Mouse (Mus musculus): ENCODE measurements around the gene Ripor1.

The Ripor1 gene

GRCm38 (mm10) chr8:105620946-105621720 is 16.1 kb downstream of the Ripor1 start:
- TF ChIP-seq POU5F1 (IDR thresholded peaks at IDR 0.05; ENCODE audit: borderline replicate concordance, low read length) (no peak), CTCF (conservative IDR thresholded peaks at IDR 0.05; ENCODE audit: low read length) (no peak), NANOG (IDR thresholded peaks at IDR 0.05; ENCODE audit: borderline replicate concordance, low read length) (no peak)
- Histone ChIP-seq H3K4me1 (replicated peaks; ENCODE audit: low read depth, low read length) (peaks cover 90% of the 10 kb centered on the region), H3K27me3 (ENCODE audit: insufficient read depth, low read length) (peaks cover 2% of the 10 kb centered on the region), H3K36me3 (ENCODE audit: insufficient read depth, low read length) (peaks cover 56% of the 10 kb centered on the region), H3K4me3 (replicated peaks; ENCODE audit: low read length) (no peak overlapping the region; the same call in 1 of the 2 replicates), H3K9me3 (ENCODE audit: low read length) (no peaks in the 10 kb centered on the region)

- Histone ChIP-seq H3K9me3 (ENCODE audit: low read length) (no peaks in the 10 kb centered on the region), H3K4me3 (replicated peaks; ENCODE audit: low read length) (peak overlapping the region; percentile 20; the same call in 1 of the 2 replicates), H3K4me1 (replicated peaks; ENCODE audit: low read depth, low read length) (peaks cover 92% of the 10 kb centered on the region)
Measured at GRCm38 (mm10) chr8:105621841-105622240, 16.8 kb downstream of the Ripor1 start.

GRCm38 (mm10) chr8:105622421-105622920 is 17.4 kb downstream of the Ripor1 start:
- Histone ChIP-seq H3K4me1 (replicated peaks; ENCODE audit: low read depth, low read length) (peaks cover 86% of the 10 kb centered on the region), H3K9me3 (ENCODE audit: low read length) (no peaks in the 10 kb centered on the region), H3K27me3 (ENCODE audit: insufficient read depth, low read length) (no peaks in the 10 kb centered on the region), H3K36me3 (ENCODE audit: insufficient read depth, low read length) (peaks cover 42% of the 10 kb centered on the region), H3K4me3 (replicated peaks; ENCODE audit: low read length) (peak overlapping the region; percentile 42)
- TF ChIP-seq POU5F1 (IDR thresholded peaks at IDR 0.05; ENCODE audit: borderline replicate concordance, low read length) (no peak), CTCF (conservative IDR thresholded peaks at IDR 0.05; ENCODE audit: low read length) (peak; percentile 90)

More at GRCm38 (mm10) chr8:105621841-105622240, 16.8 kb downstream of the Ripor1 start:
- TF ChIP-seq POU5F1 (IDR thresholded peaks at IDR 0.05; ENCODE audit: borderline replicate concordance, low read length) (no peak), NANOG (IDR thresholded peaks at IDR 0.05; ENCODE audit: borderline replicate concordance, low read length) (no peak), CTCF (conservative IDR thresholded peaks at IDR 0.05; ENCODE audit: low read length) (no peak)
- H3K27me3 ChIP-seq (ENCODE audit: insufficient read depth, low read length): no peaks in the 10 kb centered on the region
- H3K36me3 ChIP-seq (ENCODE audit: insufficient read depth, low read length): peaks cover 49% of the 10 kb centered on the region

GRCm38 (mm10) chr8:105623118-105623517 is 18.1 kb downstream of the Ripor1 start:
- H3K27me3 ChIP-seq (ENCODE audit: insufficient read depth, low read length): no peaks in the 10 kb centered on the region
- no peak for TF ChIP-seq POU5F1 (IDR thresholded peaks at IDR 0.05; ENCODE audit: borderline replicate concordance, low read length)
- TF ChIP-seq NANOG (IDR thresholded peaks at IDR 0.05; ENCODE audit: borderline replicate concordance, low read length): peak; percentile 38; the same call in 1 of the 2 replicates

GRCm38 (mm10) chr8:105623679-105624245 is 18.7 kb downstream of the Ripor1 start:
- Histone ChIP-seq H3K27me3 (ENCODE audit: insufficient read depth, low read length) (no peaks in the 10 kb centered on the region), H3K36me3 (ENCODE audit: insufficient read depth, low read length) (peaks cover 29% of the 10 kb centered on the region), H3K9me3 (ENCODE audit: low read length) (no peaks in the 10 kb centered on the region), H3K4me1 (replicated peaks; ENCODE audit: low read depth, low read length) (peaks cover 75% of the 10 kb centered on the region), H3K4me3 (replicated peaks; ENCODE audit: low read length) (peak overlapping the region; percentile 42)
- TF ChIP-seq CTCF (conservative IDR thresholded peaks at IDR 0.05; ENCODE audit: low read length) (no peak), POU5F1 (IDR thresholded peaks at IDR 0.05; ENCODE audit: borderline replicate concordance, low read length) (no peak)

More at GRCm38 (mm10) chr8:105623118-105623517, 18.1 kb downstream of the Ripor1 start:
- Histone ChIP-seq H3K4me1 (replicated peaks; ENCODE audit: low read depth, low read length) (peaks cover 81% of the 10 kb centered on the region), H3K4me3 (replicated peaks; ENCODE audit: low read length) (peak overlapping the region; percentile 42), H3K9me3 (ENCODE audit: low read length) (no peaks in the 10 kb centered on the region), H3K36me3 (ENCODE audit: insufficient read depth, low read length) (peaks cover 36% of the 10 kb centered on the region)

GRCm38 (mm10) chr8:105624401-105624800 is 19.3 kb downstream of the Ripor1 start:
- Histone ChIP-seq H3K4me3 (replicated peaks; ENCODE audit: low read length) (no peak overlapping the region), H3K27me3 (ENCODE audit: insufficient read depth, low read length) (no peaks in the 10 kb centered on the region), H3K9me3 (ENCODE audit: low read length) (no peaks in the 10 kb centered on the region), H3K4me1 (replicated peaks; ENCODE audit: low read depth, low read length) (peaks cover 68% of the 10 kb centered on the region), H3K36me3 (ENCODE audit: insufficient read depth, low read length) (peaks cover 29% of the 10 kb centered on the region)
- TF ChIP-seq CTCF (conservative IDR thresholded peaks at IDR 0.05; ENCODE audit: low read length): no peak
- no peak for TF ChIP-seq NANOG (IDR thresholded peaks at IDR 0.05; ENCODE audit: borderline replicate concordance, low read length)
- no peak for TF ChIP-seq POU5F1 (IDR thresholded peaks at IDR 0.05; ENCODE audit: borderline replicate concordance, low read length)

GRCm38 (mm10) chr8:105624831-105625230 is 19.8 kb downstream of the Ripor1 start:
- no peaks in the 10 kb centered on the region for H3K9me3 ChIP-seq (ENCODE audit: low read length)
- TF ChIP-seq POU5F1 (IDR thresholded peaks at IDR 0.05; ENCODE audit: borderline replicate concordance, low read length) (no peak), NANOG (IDR thresholded peaks at IDR 0.05; ENCODE audit: borderline replicate concordance, low read length) (no peak)
- H3K4me1 ChIP-seq (replicated peaks; ENCODE audit: low read depth, low read length): peaks cover 64% of the 10 kb centered on the region
- H3K4me3 ChIP-seq (replicated peaks; ENCODE audit: low read length): no peak overlapping the region
- H3K27me3 ChIP-seq (ENCODE audit: insufficient read depth, low read length): no peaks in the 10 kb centered on the region
- H3K36me3 ChIP-seq (ENCODE audit: insufficient read depth, low read length): peaks cover 29% of the 10 kb centered on the region

GRCm38 (mm10) chr8:105626086-105626485 is 21.0 kb downstream of the Ripor1 start:
- Histone ChIP-seq H3K4me1 (replicated peaks; ENCODE audit: low read depth, low read length) (peaks cover 56% of the 10 kb centered on the region), H3K36me3 (ENCODE audit: insufficient read depth, low read length) (peaks cover 18% of the 10 kb centered on the region), H3K4me3 (replicated peaks; ENCODE audit: low read length) (no peak overlapping the region), H3K9me3 (ENCODE audit: low read length) (no peaks in the 10 kb centered on the region), H3K27me3 (ENCODE audit: insufficient read depth, low read length) (no peaks in the 10 kb centered on the region)
- TF ChIP-seq NANOG (IDR thresholded peaks at IDR 0.05; ENCODE audit: borderline replicate concordance, low read length) (no peak), POU5F1 (IDR thresholded peaks at IDR 0.05; ENCODE audit: borderline replicate concordance, low read length) (no peak), CTCF (conservative IDR thresholded peaks at IDR 0.05; ENCODE audit: low read length) (no peak)
